Mouse (Mus musculus) forebrain, postnatal 0 days (tissue): ENCODE measurements around the gene Tmem8b. TPM values are rescaled to one million over a fixed set of nuclear protein-coding genes. Genes with fewer than 3 reads are reported as not detected.

ENCODE experiments used
- ATAC-seq: fragments of 200-750 bp; cut with Nextera tagmentation; 2 replicates; pipeline ENCODE4 v1.8.0; 2017; ENCODE audit warnings: mild to moderate bottlenecking, moderate library complexity
- DNase-seq: peaks from one replicate; pipeline ENCODE4 v3.0.0-alpha.2; 2015
- H3K27ac ChIP-seq: fragments of 300-500 bp; sonication (generic); 2 replicates; pipeline ENCODE4 v1.5.1; 2014; ENCODE audit warnings: low read depth, mild to moderate bottlenecking, antibody characterized with exemption, low read length, moderate library complexity, mixed read lengths
- H3K27me3 ChIP-seq: fragments of 300-500 bp; sonication (generic); 2 replicates; pipeline ENCODE4 v1.6.1; 2014; ENCODE audit warnings: mild to moderate bottlenecking, low read length, mixed read lengths; ENCODE audit not compliant: insufficient read depth
- H3K36me3 ChIP-seq: fragments of 300-500 bp; sonication (generic); 2 replicates; pipeline ENCODE4 v1.6.1; 2014; ENCODE audit warnings: mild to moderate bottlenecking, moderate library complexity; ENCODE audit not compliant: insufficient read depth
- H3K4me1 ChIP-seq: fragments of 300-500 bp; sonication (generic); 2 replicates; pipeline ENCODE4 v1.6.1; 2014; ENCODE audit warnings: antibody characterized with exemption; ENCODE audit not compliant: insufficient read depth
- H3K4me2 ChIP-seq: fragments of 300-500 bp; sonication (generic); 2 replicates; pipeline ENCODE4 v1.6.1; 2014; ENCODE audit warnings: low read depth, mild to moderate bottlenecking, moderate library complexity
- H3K4me3 ChIP-seq: fragments of 300-500 bp; sonication (generic); 2 replicates; pipeline ENCODE4 v1.5.1; 2014; ENCODE audit warnings: low read depth, low read length, mixed read lengths
- H3K9ac ChIP-seq: fragments of 300-500 bp; sonication (generic); 2 replicates; pipeline ENCODE4 v1.6.1; 2014; ENCODE audit warnings: mild to moderate bottlenecking
- H3K9me3 ChIP-seq: fragments of 300-500 bp; sonication (generic); 2 replicates; pipeline ENCODE4 v1.6.1; 2016; ENCODE audit warnings: low read length
- CTCF ChIP-seq: sonication (generic); IDR thresholded peaks from 2 replicates; pipeline ENCODE4 v1.5.1; 2016; ENCODE audit warnings: antibody characterized with exemption, control low read depth, low read depth
- WGBS: fragments of 180-500 bp; shearing (Covaris S2); extraction: QIAGEN DNeasy Blood & Tissue Kit; methylation state at CpG from one replicate; pipeline ENCODE4 v1.1.7; 2014; 5-methylcytosine and 5-hydroxymethylcytosine counted together
- polyA plus RNA-seq: library from polyadenylated mRNA; unstranded; fragments of >200 nt; fragmentation: Nextera tagmentation; extraction: Ambion mirVana; gene quantifications from 2 replicates; pipeline ENCODE4 v1.2.1, GENCODE M21; 2015
- total RNA-seq: library from RNA; depleted of rRNA; stranded (reverse); fragments of >200 nt; gene quantifications from 2 replicates; pipeline ENCODE4 v1.2.3, GENCODE M21; 2014

The Tmem8b gene
- total and polyA plus RNA-seq, 2 experiments from 2014 or later = 14.1 to 27.4 TPM

- peak; percentile 43; the same call in 1 of the 2 replicates for TF ChIP-seq CTCF
These were observed 19.0 kb upstream of the Tmem8b start for GRCm38 (mm10) chr4:43649783-43650182.

GRCm38 (mm10) chr4:43652726-43653125 is 16.0 kb upstream of the Tmem8b start:
- Histone ChIP-seq H3K9me3 (no peaks in the 10 kb centered on the region), H3K9ac (peak overlapping the region; percentile 25; the same call in 1 of the 2 replicates), H3K4me1 (peaks cover 7% of the 10 kb centered on the region; the same call in 1 of the 2 replicates), H3K27me3 (no peaks in the 10 kb centered on the region), H3K4me2 (peak overlapping the region; percentile 45), H3K36me3 (peaks cover 4% of the 10 kb centered on the region), H3K27ac (no peak overlapping the region), H3K4me3 (peak overlapping the region; percentile 30)
- DNase-seq (no peak), ATAC-seq (no peak)
- WGBS = 92% methylated on average over 4 of the region's 4 CpGs
- no peak for TF ChIP-seq CTCF

More at GRCm38 (mm10) chr4:43649783-43650182, 19.0 kb upstream of the Tmem8b start:
- Histone ChIP-seq H3K4me3 (no peak overlapping the region), H3K4me2 (no peak overlapping the region), H3K4me1 (peaks cover 4% of the 10 kb centered on the region; the same call in 1 of the 2 replicates), H3K27me3 (no peaks in the 10 kb centered on the region), H3K36me3 (peaks cover 11% of the 10 kb centered on the region), H3K9me3 (no peaks in the 10 kb centered on the region), H3K27ac (no peak overlapping the region), H3K9ac (no peak overlapping the region)
- WGBS = 97% methylated on average over 3 of the region's 3 CpGs
- ATAC-seq (no peak), DNase-seq (no peak)

DNA sequence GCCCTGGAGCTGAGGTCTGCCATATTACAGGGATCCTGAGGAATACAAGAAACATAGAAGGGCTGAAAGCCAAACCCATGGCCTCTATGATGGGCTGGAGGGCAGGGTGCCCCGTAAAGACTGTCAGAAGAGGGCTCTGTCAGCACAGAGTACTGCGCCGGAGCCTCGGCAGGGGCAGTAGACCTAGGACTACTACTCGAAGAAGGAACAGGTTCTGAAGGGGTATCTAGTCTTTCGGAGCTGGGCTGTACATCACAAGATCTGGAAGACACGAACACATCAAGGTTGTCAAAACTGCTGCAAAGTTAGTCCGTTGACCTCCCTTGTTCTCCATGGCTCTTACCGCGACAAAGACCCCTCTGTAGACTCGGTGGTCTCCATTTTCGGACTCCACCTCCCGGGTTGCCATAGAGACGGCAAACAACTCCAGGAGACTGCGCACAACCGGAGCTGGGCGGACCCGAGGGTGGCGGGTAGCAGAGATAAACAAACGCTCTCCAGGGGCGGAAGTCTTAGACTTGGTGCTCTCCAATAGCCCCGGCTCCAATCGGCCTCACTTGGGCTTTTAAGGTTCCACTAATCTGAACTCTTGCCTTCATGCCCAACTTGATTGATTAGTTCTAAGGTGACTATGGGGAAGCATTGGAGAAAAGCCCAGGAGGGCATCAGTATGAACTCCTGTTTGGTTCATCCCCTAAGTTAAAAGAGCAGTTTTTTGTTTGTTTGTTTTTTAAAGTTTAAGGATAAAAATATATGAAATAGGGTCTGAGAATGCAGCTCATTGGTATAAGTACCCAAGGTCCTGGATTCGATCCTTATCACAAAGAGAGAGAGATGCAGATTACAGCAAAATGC is 15.4 kb upstream of the Tmem8b start, which contains the start of gene Spag8:
Gene Spag8 (minus strand): TSS at position 434 of the 855 bp plus-strand sequence.
- peaks cover 4% of the 10 kb centered on the region for H3K36me3 ChIP-seq
- H3K27me3 ChIP-seq = no peaks in the 10 kb centered on the region
- H3K27ac ChIP-seq = no peak within 1 kb of the TSS
- H3K9ac ChIP-seq = peak within 1 kb of the TSS; percentile 25; the same call in 1 of the 2 replicates
- peak; percentile 16; the same call in 1 of the 2 replicates for TF ChIP-seq CTCF
- WGBS = 17% methylated on average over 24 of the region's 24 CpGs
- no peaks in the 10 kb centered on the region for H3K9me3 ChIP-seq
- H3K4me1 ChIP-seq = peaks cover 7% of the 10 kb centered on the region; the same call in 1 of the 2 replicates
- peak within 1 kb of the TSS; percentile 45 for H3K4me2 ChIP-seq
- H3K4me3 ChIP-seq = peak within 1 kb of the TSS; percentile 30
- DNase-seq = peak; percentile 73
- ATAC-seq = peak; percentile 25; the same call in 1 of the 2 replicates

DNA sequence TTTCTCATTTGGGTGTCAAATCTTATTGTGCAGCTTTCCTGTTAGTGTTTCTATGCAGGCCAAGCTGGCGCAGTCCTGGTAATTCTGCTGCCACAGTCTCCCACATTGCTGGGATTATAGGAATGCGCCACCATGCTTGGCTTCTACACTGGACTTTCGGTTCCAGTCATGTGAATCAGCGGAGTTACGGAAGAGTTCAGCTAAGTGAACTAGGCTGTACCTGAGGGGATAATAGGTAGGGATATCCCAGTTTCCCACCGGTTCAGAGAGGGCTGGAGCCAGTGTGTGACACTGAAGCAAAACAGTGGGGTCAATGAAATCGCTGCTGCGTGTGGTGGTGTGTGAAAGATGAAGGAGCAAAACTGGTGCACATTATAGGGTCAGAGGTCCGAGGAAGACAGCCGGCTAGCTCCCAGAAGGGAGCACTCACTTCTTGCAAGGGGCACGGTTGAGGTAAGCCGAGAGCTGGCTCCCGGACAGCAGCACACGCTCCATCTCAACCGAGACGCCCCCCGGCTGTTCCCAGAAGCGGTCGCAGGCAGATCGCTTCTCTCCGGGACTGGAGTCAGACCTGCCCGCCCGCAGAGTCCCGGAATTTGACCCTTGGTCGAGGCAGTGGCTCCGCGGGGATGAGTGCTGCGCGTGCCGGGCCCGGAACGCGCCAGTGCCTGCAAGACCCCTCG is 13.0 kb upstream of the Tmem8b start:
- Histone ChIP-seq H3K4me3 (peak overlapping the region; percentile 82), H3K27me3 (no peaks in the 10 kb centered on the region), H3K4me2 (peak overlapping the region; percentile 98), H3K36me3 (no peaks in the 10 kb centered on the region), H3K9me3 (no peaks in the 10 kb centered on the region), H3K9ac (peak overlapping the region; percentile 91), H3K4me1 (peaks cover 7% of the 10 kb centered on the region; the same call in 1 of the 2 replicates), H3K27ac (peak overlapping the region; percentile 93)
- DNase-seq = no peak
- peak; percentile 42 for ATAC-seq
- WGBS = 4% methylated on average over 34 of the region's 34 CpGs
- 0 out of 2 replicates have a peak, but pooled peaks have one; percentile 18 for TF ChIP-seq CTCF

GRCm38 (mm10) chr4:43656339-43657109 is 12.2 kb upstream of the Tmem8b start, which contains the start of gene Hint2:
Hint2 (minus strand) TSS chr4:43656466.
- H3K9me3 ChIP-seq = no peaks in the 10 kb centered on the region
- no peaks in the 10 kb centered on the region for H3K27me3 ChIP-seq
- H3K4me2 ChIP-seq = peak within 1 kb of the TSS; percentile 98
- WGBS = under 1% methylated on average over 34 of the region's 34 CpGs
- H3K27ac ChIP-seq = peak within 1 kb of the TSS; percentile 93
- ATAC-seq (peak; percentile 98), DNase-seq (peak; percentile 97)
- peaks cover 7% of the 10 kb centered on the region; the same call in 1 of the 2 replicates for H3K4me1 ChIP-seq
- no peaks in the 10 kb centered on the region for H3K36me3 ChIP-seq
- TF ChIP-seq CTCF = no peak; the same call in none of the 2 replicates
- H3K9ac ChIP-seq = peak within 1 kb of the TSS; percentile 91
- peak within 1 kb of the TSS; percentile 82 for H3K4me3 ChIP-seq

DNA sequence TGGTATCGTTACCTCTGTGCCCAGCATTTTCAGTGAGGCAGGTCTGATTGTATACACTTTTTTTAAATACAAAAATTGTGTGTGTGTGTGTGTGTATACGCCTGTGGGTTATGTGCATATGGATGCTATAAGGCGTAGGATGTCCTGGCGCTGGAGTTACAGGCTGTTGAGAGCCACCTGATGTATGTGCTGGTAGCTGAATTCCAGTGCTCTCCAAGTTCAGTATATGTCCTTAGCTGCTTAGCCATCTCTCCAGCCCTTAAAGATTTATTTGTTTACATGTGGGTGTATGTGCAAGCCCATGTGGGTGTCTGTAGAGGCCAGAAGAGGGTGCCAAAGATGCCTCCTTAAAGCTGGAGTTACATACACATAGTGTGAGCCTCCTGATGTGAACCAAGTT is 11.6 kb upstream of the Tmem8b start:
- DNase-seq (no peak), ATAC-seq (no peak)
- H3K4me1 ChIP-seq = peaks cover 7% of the 10 kb centered on the region; the same call in 1 of the 2 replicates
- H3K36me3 ChIP-seq = no peaks in the 10 kb centered on the region
- H3K4me2 ChIP-seq = peak overlapping the region; percentile 98
- H3K4me3 ChIP-seq = peak overlapping the region; percentile 82
- 0 out of 2 replicates have a peak overlapping the region, but pooled peaks have one; percentile 21 for H3K27ac ChIP-seq
- 53% methylated on average over 4 of the region's 4 CpGs for WGBS
- peak overlapping the region; percentile 91; the same call in 1 of the 2 replicates for H3K9ac ChIP-seq
- no peaks in the 10 kb centered on the region; the same call in 1 of the 2 replicates for H3K27me3 ChIP-seq
- TF ChIP-seq CTCF = peak; percentile 31; the same call in 1 of the 2 replicates
- no peaks in the 10 kb centered on the region for H3K9me3 ChIP-seq
